Mouse (Mus musculus) G1E (cell line): Measurements from ENCODE around the gene E130116L18Rik.

ENCODE experiments used
- CTCF ChIP-seq: IDR thresholded peaks from 2 replicates; pipeline ENCODE4 v1.5.1; 2012; ENCODE audit warnings: low read depth, low read length, inconsistent platforms, mixed read lengths
- GATA1 ChIP-seq: IDR thresholded peaks from 2 replicates; pipeline ENCODE4 v1.6.1; 2012; ENCODE audit warnings: borderline replicate concordance, low read length, inconsistent platforms, mixed read lengths
- POLR2AphosphoS5 ChIP-seq: IDR thresholded peaks from 2 replicates; pipeline ENCODE4 v1.6.1; 2012; ENCODE audit warnings: low read depth, low read length, inconsistent platforms; ENCODE audit not compliant: insufficient replicate concordance
- TAL1 ChIP-seq: conservative IDR thresholded peaks from 2 replicates; pipeline ENCODE4 v1.6.1; 2012; ENCODE audit warnings: low read depth, low read length, inconsistent platforms, mixed read lengths

GRCm38 (mm10) chr5:25187727-25188126, 35.2 kb downstream of the E130116L18Rik start:
- TF ChIP-seq CTCF (no peak), TAL1 (no peak), POLR2AphosphoS5 (no peak), GATA1 (no peak)
